Mouse (Mus musculus) megakaryocyte, embryonic 14.5 days (primary cell): Measurements from ENCODE around the gene Gpx7.

Experiments
- FLI1 ChIP-seq: IDR thresholded peaks from 2 replicates; pipeline ENCODE4 v1.6.1; 2012; ENCODE audit warnings: low read length, inconsistent platforms, mixed read lengths
- GATA1 ChIP-seq: IDR thresholded peaks from 3 replicates; pipeline ENCODE4 v1.6.1; 2012; ENCODE audit warnings: mixed read lengths, low read length, inconsistent platforms, borderline replicate concordance

DNA sequence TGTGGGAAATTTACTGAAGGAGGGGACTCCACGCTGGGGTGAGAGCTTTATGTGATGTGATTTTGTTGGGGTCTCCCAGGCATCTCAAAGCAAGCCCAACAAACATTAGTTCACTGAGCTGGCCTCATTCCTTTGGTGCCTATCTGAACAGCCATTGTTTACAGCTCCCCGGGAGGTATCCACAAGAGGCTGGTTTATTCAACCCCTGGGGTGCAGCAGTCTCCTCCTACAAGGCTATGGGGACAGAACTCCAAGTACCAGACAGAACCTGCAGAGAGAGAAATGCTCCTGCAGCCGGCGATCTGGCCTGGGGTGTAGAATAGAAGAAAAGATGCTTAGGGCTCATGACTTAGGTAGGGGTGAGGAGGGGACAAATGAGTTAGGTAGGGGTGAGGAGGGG lies 48.3 kb downstream of the Gpx7 start:
- TF ChIP-seq FLI1 (no peak), GATA1 (no peak)
